Mouse (Mus musculus) intestine, embryonic 16.5 days (tissue): ENCODE measurements at regions not wholly inside any gene's neighbourhood (a gene's known extent, or its start where the extent isn't known, plus 50 kb on each side); places are given as distances from the start of the nearest gene placed in this dataset.
"Not testable (repeated sequence)": the region's sequence is repeated elsewhere in the genome, so short reads cannot be mapped to it uniquely, and the experiment has no call there.

ENCODE experiments used
- ATAC-seq: fragments of 200-750 bp; cut with Nextera tagmentation; 2 replicates; pipeline ENCODE4 v1.8.0; 2017; ENCODE audit warnings: moderate TSS enrichment, moderate library complexity
- H3K27ac ChIP-seq: fragments of 300-500 bp; sonication (generic); 2 replicates; pipeline ENCODE4 v1.5.1; 2014; ENCODE audit warnings: mild to moderate bottlenecking, low read length
- H3K27me3 ChIP-seq: fragments of 300-500 bp; sonication (generic); replicated peaks from 2 replicates; pipeline ENCODE4 v1.6.1; 2014; ENCODE audit warnings: low read length, control low read depth, mixed read lengths; ENCODE audit not compliant: control insufficient read depth, insufficient read depth
- H3K36me3 ChIP-seq: fragments of 300-500 bp; sonication (generic); 2 replicates; pipeline ENCODE4 v1.6.1; 2014; ENCODE audit warnings: low read length, control low read depth; ENCODE audit not compliant: control insufficient read depth, insufficient read depth
- H3K4me1 ChIP-seq: fragments of 300-500 bp; sonication (generic); 2 replicates; pipeline ENCODE4 v1.6.1; 2014; ENCODE audit warnings: low read length, control low read depth, mixed read lengths; ENCODE audit not compliant: control insufficient read depth, insufficient read depth
- H3K4me2 ChIP-seq: fragments of 300-500 bp; sonication (generic); 2 replicates; pipeline ENCODE4 v1.6.1; 2014; ENCODE audit warnings: low read depth, low read length, control low read depth
- H3K4me3 ChIP-seq: fragments of 300-500 bp; sonication (generic); 2 replicates; pipeline ENCODE4 v1.5.1; 2014; ENCODE audit warnings: mild to moderate bottlenecking, low read length
- H3K9ac ChIP-seq: fragments of 300-500 bp; sonication (generic); 2 replicates; pipeline ENCODE4 v1.6.1; 2014; ENCODE audit warnings: low read depth, low read length
- H3K9me3 ChIP-seq: fragments of 300-500 bp; sonication (generic); 2 replicates; pipeline ENCODE4 v1.6.1; 2016; ENCODE audit warnings: low read length, control low read depth; ENCODE audit not compliant: control insufficient read depth
- WGBS: fragments of 180-500 bp; shearing (Covaris S2); extraction: QIAGEN DNeasy Blood & Tissue Kit; methylation state at CpG from one replicate; pipeline ENCODE4 v1.1.7; 2014; 5-methylcytosine and 5-hydroxymethylcytosine counted together

- 76% methylated on average over 3 of the region's 3 CpGs for WGBS
- H3K27me3 ChIP-seq, H3K27ac ChIP-seq, H3K36me3 ChIP-seq, H3K4me1 ChIP-seq, H3K4me3 ChIP-seq, ATAC-seq, H3K9ac ChIP-seq, H3K4me2 ChIP-seq, H3K9me3 ChIP-seq: not testable (repeated sequence)
Observed at GRCm38 (mm10) chrX:19341231-19342007, 139.7 kb downstream of the Tex13c3 start.

GRCm38 (mm10) chrX:19313286-19313685, 167.8 kb downstream of the Tex13c3 start:
- 53% methylated on average over 2 of the region's 2 CpGs for WGBS

GRCm38 (mm10) chrX:19311809-19312559, 169.1 kb downstream of the Tex13c3 start:
- WGBS = 50% methylated on average over 1 of the region's 1 CpGs
- H3K27ac ChIP-seq = no peak overlapping the region
- H3K36me3 ChIP-seq = no peaks in the 10 kb centered on the region
- H3K9ac ChIP-seq = no peak overlapping the region
- H3K4me3 ChIP-seq = no peak overlapping the region
- H3K4me1 ChIP-seq = no peaks in the 10 kb centered on the region
- H3K9me3 ChIP-seq = no peaks in the 10 kb centered on the region
- H3K27me3 ChIP-seq = no peaks in the 10 kb centered on the region
- H3K4me2 ChIP-seq = no peak overlapping the region
- ATAC-seq = no peak

More at GRCm38 (mm10) chrX:19313286-19313685, 167.8 kb downstream of the Tex13c3 start:
- no peak overlapping the region for H3K9ac ChIP-seq
- no peak for ATAC-seq
- no peaks in the 10 kb centered on the region for H3K27me3 ChIP-seq
- H3K4me3 ChIP-seq = no peak overlapping the region
- no peaks in the 10 kb centered on the region for H3K4me1 ChIP-seq
- H3K36me3 ChIP-seq = no peaks in the 10 kb centered on the region
- no peak overlapping the region for H3K4me2 ChIP-seq
- no peak overlapping the region for H3K27ac ChIP-seq
- H3K9me3 ChIP-seq = no peaks in the 10 kb centered on the region

GRCm38 (mm10) chrX:19311377-19311776, 169.7 kb downstream of the Tex13c3 start:
- H3K4me1 ChIP-seq = no peaks in the 10 kb centered on the region
- 40% methylated on average over 1 of the region's 1 CpGs for WGBS
- no peaks in the 10 kb centered on the region for H3K9me3 ChIP-seq
- H3K4me3 ChIP-seq = no peak overlapping the region
- H3K27ac ChIP-seq = no peak overlapping the region
- no peak overlapping the region for H3K9ac ChIP-seq
- no peaks in the 10 kb centered on the region for H3K36me3 ChIP-seq
- no peaks in the 10 kb centered on the region for H3K27me3 ChIP-seq
- H3K4me2 ChIP-seq = no peak overlapping the region
- ATAC-seq = no peak

GRCm38 (mm10) chrX:19288171-19288570, 192.9 kb downstream of the Tex13c3 start:
- H3K9me3 ChIP-seq = no peaks in the 10 kb centered on the region
- H3K36me3 ChIP-seq = no peaks in the 10 kb centered on the region

GRCm38 (mm10) chrX:19286431-19286830, 194.7 kb downstream of the Tex13c3 start:
- 80% methylated on average over 5 of the region's 5 CpGs for WGBS
- H3K9ac ChIP-seq = no peak overlapping the region

More at GRCm38 (mm10) chrX:19288171-19288570, 192.9 kb downstream of the Tex13c3 start:
- H3K9ac ChIP-seq = no peak overlapping the region
- H3K27ac ChIP-seq = no peak overlapping the region
- ATAC-seq = no peak
- no peak overlapping the region for H3K4me3 ChIP-seq
- H3K4me1 ChIP-seq = no peaks in the 10 kb centered on the region
- 82% methylated on average over 2 of the region's 2 CpGs for WGBS
- H3K27me3 ChIP-seq = no peaks in the 10 kb centered on the region
- no peak overlapping the region for H3K4me2 ChIP-seq

GRCm38 (mm10) chrX:19285773-19286172, 195.3 kb downstream of the Tex13c3 start:
- 61% methylated on average over 4 of the region's 4 CpGs for WGBS
- no peak for ATAC-seq

More at GRCm38 (mm10) chrX:19286431-19286830, 194.7 kb downstream of the Tex13c3 start:
- Histone ChIP-seq H3K27ac (no peak overlapping the region), H3K4me3 (no peak overlapping the region), H3K36me3 (no peaks in the 10 kb centered on the region), H3K9me3 (no peaks in the 10 kb centered on the region), H3K4me2 (no peak overlapping the region), H3K27me3 (no peaks in the 10 kb centered on the region), H3K4me1 (no peaks in the 10 kb centered on the region)
- no peak for ATAC-seq

GRCm38 (mm10) chrX:19283078-19283477, 198.0 kb downstream of the Tex13c3 start:
- H3K4me2 ChIP-seq = no peak overlapping the region
- WGBS = 42% methylated on average over 3 of the region's 3 CpGs
- H3K4me1 ChIP-seq = no peaks in the 10 kb centered on the region
- H3K27ac ChIP-seq = no peak overlapping the region
- H3K27me3 ChIP-seq = no peaks in the 10 kb centered on the region
- H3K4me3 ChIP-seq = no peak overlapping the region
- H3K36me3 ChIP-seq = no peaks in the 10 kb centered on the region
- no peaks in the 10 kb centered on the region for H3K9me3 ChIP-seq
- no peak for ATAC-seq
- H3K9ac ChIP-seq = no peak overlapping the region

More at GRCm38 (mm10) chrX:19285773-19286172, 195.3 kb downstream of the Tex13c3 start:
- no peak overlapping the region for H3K4me2 ChIP-seq
- no peaks in the 10 kb centered on the region for H3K4me1 ChIP-seq
- no peaks in the 10 kb centered on the region for H3K9me3 ChIP-seq
- H3K9ac ChIP-seq = no peak overlapping the region
- no peak overlapping the region for H3K27ac ChIP-seq
- no peaks in the 10 kb centered on the region for H3K27me3 ChIP-seq
- no peak overlapping the region for H3K4me3 ChIP-seq
- no peaks in the 10 kb centered on the region for H3K36me3 ChIP-seq

GRCm38 (mm10) chrX:19264237-19264636, 216.9 kb downstream of the Tex13c3 start:
- H3K36me3 ChIP-seq = no peaks in the 10 kb centered on the region
- no peaks in the 10 kb centered on the region for H3K9me3 ChIP-seq
- no peaks in the 10 kb centered on the region for H3K4me1 ChIP-seq
- H3K4me2 ChIP-seq = no peak overlapping the region
- H3K27ac ChIP-seq = no peak overlapping the region
- H3K27me3 ChIP-seq = no peaks in the 10 kb centered on the region
- H3K4me3 ChIP-seq = no peak overlapping the region
- H3K9ac ChIP-seq = no peak overlapping the region
- ATAC-seq = no peak
